Mouse (Mus musculus) intestine, embryonic 15.5 days (tissue): ENCODE measurements at regions not wholly inside any gene's neighbourhood (a gene's known extent, or its start where the extent isn't known, plus 50 kb on each side); places are given as distances from the start of the nearest gene placed in this dataset.

ENCODE experiments used
- ATAC-seq: fragments of 200-750 bp; cut with Nextera tagmentation; 2 replicates; pipeline ENCODE4 v1.8.0; 2017; ENCODE audit warnings: moderate TSS enrichment, moderate library complexity
- H3K27ac ChIP-seq: fragments of 300-500 bp; sonication (generic); 2 replicates; pipeline ENCODE4 v1.5.1; 2015; ENCODE audit warnings: mild to moderate bottlenecking, inconsistent platforms
- H3K27me3 ChIP-seq: fragments of 300-500 bp; sonication (generic); replicated peaks from 2 replicates; pipeline ENCODE4 v1.6.1; 2015; ENCODE audit warnings: inconsistent platforms
- H3K36me3 ChIP-seq: fragments of 300-500 bp; sonication (generic); 2 replicates; pipeline ENCODE4 v1.6.1; 2015; ENCODE audit warnings: inconsistent platforms
- H3K4me1 ChIP-seq: fragments of 300-500 bp; sonication (generic); replicated peaks from 2 replicates; pipeline ENCODE4 v1.6.1; 2015; ENCODE audit warnings: inconsistent platforms
- H3K4me2 ChIP-seq: fragments of 300-500 bp; sonication (generic); replicated peaks from 2 replicates; pipeline ENCODE4 v1.6.1; 2015; ENCODE audit warnings: mild to moderate bottlenecking, inconsistent platforms
- H3K4me3 ChIP-seq: fragments of 300-500 bp; sonication (generic); replicated peaks from 2 replicates; pipeline ENCODE4 v1.5.1; 2015; ENCODE audit warnings: inconsistent platforms
- H3K9ac ChIP-seq: fragments of 300-500 bp; sonication (generic); 2 replicates; pipeline ENCODE4 v1.6.1; 2015; ENCODE audit warnings: inconsistent platforms
- H3K9me3 ChIP-seq: fragments of 300-500 bp; sonication (generic); 2 replicates; pipeline ENCODE4 v1.6.1; 2016; ENCODE audit warnings: inconsistent platforms
- WGBS: fragments of 180-500 bp; shearing (Covaris S2); methylation state at CpG from one replicate; pipeline ENCODE4 v1.1.7; 2015; 5-methylcytosine and 5-hydroxymethylcytosine counted together

DNA sequence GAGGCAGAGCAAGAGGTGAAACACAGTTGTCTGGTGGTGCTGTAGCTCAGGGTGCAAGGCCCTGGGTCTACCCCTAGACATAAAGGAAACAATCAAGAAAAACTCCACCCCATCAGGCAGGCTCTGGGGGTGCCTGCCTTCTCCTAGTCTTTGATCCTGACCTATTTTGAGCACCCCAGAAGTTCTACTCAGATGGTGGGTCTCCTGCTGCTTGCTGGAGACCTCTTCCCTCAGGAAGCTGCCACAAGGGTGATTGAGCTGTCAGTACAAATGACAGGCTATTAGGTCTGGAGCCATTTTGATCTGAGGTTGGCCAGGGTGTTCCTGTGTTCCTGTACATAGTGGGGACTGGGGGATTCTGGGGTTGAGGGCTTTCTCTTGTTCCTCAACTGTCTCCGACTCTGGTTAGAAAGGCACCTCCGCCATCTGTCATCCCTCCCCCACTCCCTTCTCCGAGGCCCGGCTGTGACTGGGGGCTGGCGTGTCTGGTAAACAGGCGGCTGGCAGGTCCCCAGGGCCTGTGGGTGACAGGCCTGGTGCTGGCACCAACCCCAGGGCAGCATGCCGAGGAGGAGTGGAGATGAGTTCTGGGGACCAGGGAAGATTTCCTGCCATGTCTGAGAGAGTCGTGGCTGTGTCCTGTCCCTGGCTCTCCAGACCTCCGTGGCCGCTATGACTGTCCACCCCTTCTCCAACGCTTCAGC, 97.2 kb downstream of the Cstad start:
- Histone ChIP-seq H3K36me3 (no peaks in the 10 kb centered on the region), H3K27me3 (no peaks in the 10 kb centered on the region), H3K4me2 (peak overlapping the region; percentile 81), H3K27ac (peak overlapping the region; percentile 97), H3K9me3 (no peaks in the 10 kb centered on the region), H3K4me1 (peaks cover 56% of the 10 kb centered on the region), H3K9ac (0 out of 2 replicates have a peak overlapping the region, but pooled peaks have one; percentile 32), H3K4me3 (no peak overlapping the region)
- WGBS: 25% methylated on average over 11 of the region's 11 CpGs
- no peak; the same call in 1 of the 2 replicates for ATAC-seq

- peak overlapping the region; percentile 97 for H3K27ac ChIP-seq
- no peak for ATAC-seq
- no peak overlapping the region for H3K4me2 ChIP-seq
- H3K4me1 ChIP-seq: peaks cover 58% of the 10 kb centered on the region
- no peak overlapping the region for H3K9ac ChIP-seq
- no peak overlapping the region for H3K4me3 ChIP-seq
- no peaks in the 10 kb centered on the region for H3K27me3 ChIP-seq
- H3K9me3 ChIP-seq: no peaks in the 10 kb centered on the region
- H3K36me3 ChIP-seq: no peaks in the 10 kb centered on the region
- 89% methylated on average over 17 of the region's 17 CpGs for WGBS
These were observed 96.4 kb downstream of the Cstad start for GRCm38 (mm10) chr2:30690925-30691856.

DNA sequence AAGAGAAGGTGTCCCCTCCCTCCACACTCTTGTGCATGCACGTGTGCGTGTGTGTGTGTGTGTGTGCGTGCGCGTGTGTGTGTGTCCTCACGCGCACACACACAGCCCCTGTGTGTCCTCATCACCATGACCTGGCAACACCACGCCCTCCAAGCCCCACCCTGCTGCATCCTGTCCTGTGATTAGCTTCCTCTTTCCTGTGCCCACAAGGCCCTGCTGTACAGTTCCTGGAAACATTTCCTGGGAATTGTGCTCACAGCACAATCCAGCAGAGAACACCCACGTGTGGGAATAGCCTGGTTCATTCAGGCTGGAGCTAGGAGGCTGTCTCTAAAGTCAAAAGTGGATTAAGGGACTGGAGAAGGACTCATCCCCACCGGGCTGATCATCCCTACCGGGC, 95.5 kb downstream of the Cstad start:
- Histone ChIP-seq H3K4me1 (peaks cover 58% of the 10 kb centered on the region), H3K27me3 (no peaks in the 10 kb centered on the region), H3K36me3 (no peaks in the 10 kb centered on the region), H3K4me2 (no peak overlapping the region), H3K27ac (peak overlapping the region; percentile 37), H3K9ac (no peak overlapping the region), H3K4me3 (no peak overlapping the region), H3K9me3 (no peaks in the 10 kb centered on the region)
- no peak for ATAC-seq
- 66% methylated on average over 11 of the region's 11 CpGs for WGBS

- Histone ChIP-seq H3K9me3 (no peaks in the 10 kb centered on the region), H3K27ac (no peak overlapping the region), H3K27me3 (no peaks in the 10 kb centered on the region), H3K4me3 (no peak overlapping the region), H3K4me1 (peaks cover 53% of the 10 kb centered on the region), H3K36me3 (no peaks in the 10 kb centered on the region), H3K4me2 (no peak overlapping the region), H3K9ac (no peak overlapping the region)
- WGBS: 82% methylated on average over 4 of the region's 4 CpGs
- ATAC-seq: no peak
These were observed 93.6 kb downstream of the Cstad start for GRCm38 (mm10) chr2:30688402-30688801.

DNA sequence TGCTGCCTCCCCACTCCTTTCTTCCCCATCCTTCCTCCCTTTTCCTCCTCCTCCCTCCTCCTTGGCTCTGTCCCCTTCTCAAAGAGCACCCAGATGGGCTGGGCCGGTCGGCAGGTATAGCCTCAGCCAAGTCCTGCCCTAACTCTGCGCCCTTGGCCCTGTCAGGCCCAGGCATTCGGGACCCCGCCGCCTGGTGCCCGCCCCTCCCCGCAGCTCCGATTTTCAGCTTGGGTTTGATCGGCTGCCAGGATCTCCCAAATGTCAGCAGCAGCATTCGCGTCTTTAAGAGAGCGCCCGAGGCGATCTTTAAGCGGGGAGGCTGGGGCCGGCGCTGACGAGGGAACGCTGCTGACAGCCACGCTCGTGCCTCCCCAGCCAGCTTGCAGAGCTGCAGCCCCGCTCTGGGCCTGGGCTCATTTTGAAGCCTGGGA, 92.3 kb downstream of the Cstad start:
- no peaks in the 10 kb centered on the region for H3K9me3 ChIP-seq
- H3K4me1 ChIP-seq: peaks cover 46% of the 10 kb centered on the region
- 24% methylated on average over 23 of the region's 23 CpGs for WGBS
- peak overlapping the region; percentile 39; the same call in 1 of the 2 replicates for H3K4me2 ChIP-seq
- H3K27ac ChIP-seq: peak overlapping the region; percentile 79
- peak; percentile 23 for ATAC-seq
- H3K27me3 ChIP-seq: no peaks in the 10 kb centered on the region
- H3K9ac ChIP-seq: peak overlapping the region; percentile 13; the same call in 1 of the 2 replicates
- no peaks in the 10 kb centered on the region for H3K36me3 ChIP-seq
- no peak overlapping the region for H3K4me3 ChIP-seq

DNA sequence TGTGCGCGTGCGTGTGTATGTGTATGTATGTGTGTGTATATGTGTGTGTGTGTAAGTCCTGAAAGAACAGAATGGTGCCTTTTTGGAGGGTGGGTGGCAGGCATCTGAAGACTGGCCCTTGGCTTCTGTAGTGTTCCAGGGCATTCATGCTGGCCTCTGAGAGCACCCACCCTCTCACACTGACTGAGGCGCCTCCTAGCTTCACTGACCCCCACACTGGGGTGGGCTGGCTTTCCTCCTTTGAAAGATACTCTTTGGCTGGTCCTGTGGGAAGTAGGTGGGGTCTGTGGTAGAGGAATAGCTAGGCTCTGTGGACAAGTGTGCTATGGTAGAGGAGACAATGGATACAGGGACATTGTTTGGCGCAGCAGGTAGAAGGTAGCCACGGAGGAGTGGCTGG, 91.5 kb downstream of the Cstad start:
- peaks cover 40% of the 10 kb centered on the region for H3K4me1 ChIP-seq
- no peak overlapping the region for H3K4me3 ChIP-seq
- no peaks in the 10 kb centered on the region for H3K9me3 ChIP-seq
- H3K36me3 ChIP-seq: no peaks in the 10 kb centered on the region
- H3K27ac ChIP-seq: peak overlapping the region; percentile 81; the same call in 1 of the 2 replicates
- no peaks in the 10 kb centered on the region for H3K27me3 ChIP-seq
- no peak overlapping the region for H3K9ac ChIP-seq
- no peak overlapping the region for H3K4me2 ChIP-seq
- ATAC-seq: no peak
- 82% methylated on average over 6 of the region's 6 CpGs for WGBS

- H3K36me3 ChIP-seq: no peaks in the 10 kb centered on the region
- H3K4me3 ChIP-seq: no peak overlapping the region
- WGBS: 47% methylated on average over 10 of the region's 10 CpGs
- H3K4me1 ChIP-seq: peaks cover 35% of the 10 kb centered on the region
- no peaks in the 10 kb centered on the region for H3K9me3 ChIP-seq
- H3K27ac ChIP-seq: peak overlapping the region; percentile 81
- ATAC-seq: no peak
- no peak overlapping the region for H3K4me2 ChIP-seq
- no peaks in the 10 kb centered on the region for H3K27me3 ChIP-seq
- no peak overlapping the region for H3K9ac ChIP-seq
These were observed 90.5 kb downstream of the Cstad start for GRCm38 (mm10) chr2:30685137-30685860.

GRCm38 (mm10) chr2:30684461-30684860, 89.6 kb downstream of the Cstad start:
- Histone ChIP-seq H3K9me3 (no peaks in the 10 kb centered on the region), H3K36me3 (no peaks in the 10 kb centered on the region), H3K27ac (peak overlapping the region; percentile 81), H3K4me3 (no peak overlapping the region), H3K27me3 (no peaks in the 10 kb centered on the region), H3K4me2 (no peak overlapping the region), H3K9ac (no peak overlapping the region), H3K4me1 (peaks cover 30% of the 10 kb centered on the region)
- WGBS: 90% methylated on average over 6 of the region's 6 CpGs
- no peak for ATAC-seq

DNA sequence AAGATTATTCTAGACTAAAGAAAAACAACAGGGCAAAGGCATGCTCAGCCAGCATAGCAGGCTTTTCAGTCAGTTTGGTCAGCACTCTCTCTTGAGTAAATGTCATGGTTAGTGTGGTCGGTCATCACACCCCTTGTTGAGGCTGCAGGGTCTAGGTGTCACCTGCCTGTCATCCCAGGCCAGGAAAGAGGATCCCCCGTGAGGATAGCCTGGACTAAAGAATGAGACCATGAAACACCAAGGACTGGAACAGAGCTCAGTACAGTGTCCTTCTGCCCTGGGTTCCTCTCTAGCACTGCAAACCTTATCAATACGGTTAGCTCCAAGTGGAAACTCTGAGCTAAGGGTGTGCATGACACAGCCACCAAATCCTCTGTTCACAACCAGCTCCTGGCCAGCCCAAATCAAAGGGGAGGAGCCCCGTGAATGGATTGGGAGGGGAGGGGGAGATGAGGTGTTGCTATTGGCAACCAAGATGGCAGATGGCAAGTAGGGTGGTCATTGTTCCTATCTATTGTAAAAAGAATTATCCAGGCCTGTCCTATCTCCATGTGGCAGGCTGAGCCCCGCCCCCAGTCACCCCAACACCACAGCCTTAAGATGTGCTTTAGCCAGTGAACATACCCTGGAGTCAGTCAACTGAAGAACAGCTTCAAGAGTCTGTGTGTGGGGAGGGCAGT, 87.4 kb downstream of the Cstad start:
- Histone ChIP-seq H3K4me1 (peaks cover 29% of the 10 kb centered on the region), H3K4me2 (no peak overlapping the region), H3K4me3 (no peak overlapping the region), H3K9me3 (no peaks in the 10 kb centered on the region), H3K27ac (no peak overlapping the region), H3K36me3 (no peaks in the 10 kb centered on the region), H3K27me3 (no peaks in the 10 kb centered on the region), H3K9ac (no peak overlapping the region)
- WGBS: 72% methylated on average over 5 of the region's 5 CpGs
- no peak for ATAC-seq

DNA sequence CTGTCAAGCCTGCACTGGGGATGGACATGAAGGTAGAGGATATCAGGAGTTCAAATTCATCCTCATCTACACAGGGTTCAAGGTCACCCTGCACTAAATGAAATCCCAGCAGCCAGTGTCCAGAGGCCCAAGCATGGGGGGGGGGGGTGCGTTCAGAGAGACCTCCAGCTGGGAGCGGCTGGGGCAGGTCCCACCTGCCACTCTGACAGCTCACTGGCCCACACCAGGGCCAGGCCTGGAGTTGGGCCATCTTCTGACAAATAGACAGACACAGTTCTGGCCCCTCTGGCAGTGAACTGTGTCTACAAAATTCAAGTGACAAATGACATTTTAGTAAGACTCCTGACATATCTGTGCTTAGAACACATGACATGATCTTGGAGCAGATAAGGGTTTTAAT, 86.8 kb downstream of the Cstad start:
- no peak overlapping the region for H3K27ac ChIP-seq
- no peaks in the 10 kb centered on the region for H3K36me3 ChIP-seq
- no peak overlapping the region for H3K4me2 ChIP-seq
- no peak overlapping the region for H3K9ac ChIP-seq
- no peaks in the 10 kb centered on the region for H3K27me3 ChIP-seq
- no peak for ATAC-seq
- H3K4me1 ChIP-seq: peaks cover 29% of the 10 kb centered on the region
- WGBS: 80% methylated on average over 2 of the region's 2 CpGs
- H3K9me3 ChIP-seq: no peaks in the 10 kb centered on the region
- H3K4me3 ChIP-seq: no peak overlapping the region

DNA sequence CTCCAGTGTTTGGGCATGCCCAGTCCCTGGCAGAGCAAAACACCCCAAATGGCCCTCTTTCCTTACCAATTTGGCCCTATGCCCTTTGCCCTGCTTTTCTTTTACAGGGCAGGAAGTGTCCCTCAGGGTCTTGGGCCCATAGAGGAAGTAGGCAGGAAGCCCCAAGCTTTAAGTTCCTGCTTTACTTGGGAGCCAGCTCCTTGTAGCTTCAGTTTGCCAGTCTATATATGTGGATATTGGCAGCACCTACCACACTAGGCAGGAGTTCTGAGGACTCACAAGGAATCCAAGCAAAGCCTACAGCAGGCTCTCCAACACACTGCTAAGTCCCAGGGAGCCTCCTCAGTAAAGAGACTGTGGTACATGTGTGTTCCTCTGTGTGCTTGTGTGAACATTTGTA, 84.2 kb downstream of the Cstad start:
- H3K4me2 ChIP-seq: no peak overlapping the region
- H3K27me3 ChIP-seq: no peaks in the 10 kb centered on the region
- no peak overlapping the region for H3K9ac ChIP-seq
- ATAC-seq: no peak
- H3K4me1 ChIP-seq: peaks cover 22% of the 10 kb centered on the region
- no peaks in the 10 kb centered on the region for H3K9me3 ChIP-seq
- no peaks in the 10 kb centered on the region for H3K36me3 ChIP-seq
- H3K4me3 ChIP-seq: no peak overlapping the region
- no peak overlapping the region for H3K27ac ChIP-seq
